Mouse (Mus musculus): Measurements from ENCODE around the gene Rbm14.

Rbm14 gene

DNA sequence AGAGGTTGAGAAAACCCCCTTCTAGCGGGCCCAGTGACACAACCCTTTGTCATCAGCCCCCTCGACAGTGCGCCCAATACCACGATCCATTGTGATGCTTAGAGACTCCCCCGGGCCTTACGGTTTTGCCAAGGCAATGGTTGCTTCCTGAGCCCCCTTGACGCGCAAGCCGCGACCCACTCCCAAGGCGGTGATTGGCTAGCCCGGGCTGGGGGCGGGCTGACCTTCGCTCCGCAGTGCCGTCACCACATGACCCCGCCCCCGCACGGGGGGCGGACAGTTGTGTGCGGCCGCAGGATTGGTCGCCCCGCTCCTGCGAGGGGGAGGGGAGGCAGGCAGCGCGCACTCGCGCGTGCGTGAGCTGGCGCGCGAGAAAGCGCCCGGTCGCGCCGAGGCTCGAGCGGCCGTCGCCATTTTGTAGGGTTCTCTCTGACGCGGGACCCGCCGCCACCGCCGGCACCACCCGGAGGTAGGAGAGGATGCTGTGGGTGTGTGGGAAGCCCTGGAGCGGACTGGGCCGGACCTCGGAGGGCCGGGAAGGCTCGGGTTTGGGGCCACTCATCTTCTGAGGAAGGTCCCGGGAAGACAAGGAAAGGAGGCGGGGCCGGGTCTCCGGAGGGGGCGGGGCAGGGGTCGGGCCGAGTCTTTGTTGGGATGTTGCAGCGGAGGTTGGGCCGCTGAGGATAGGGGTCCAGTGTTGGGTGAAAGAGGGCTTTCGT is 55.1 kb downstream of the Rbm14 start, which contains the start of gene Rbm4b:
Gene Rbm4b, plus strand, starts transcription at position 305 of the 719 bp plus-strand sequence.
- intact Hi-C loops (cut with DNase I) = no loop called here

DNA sequence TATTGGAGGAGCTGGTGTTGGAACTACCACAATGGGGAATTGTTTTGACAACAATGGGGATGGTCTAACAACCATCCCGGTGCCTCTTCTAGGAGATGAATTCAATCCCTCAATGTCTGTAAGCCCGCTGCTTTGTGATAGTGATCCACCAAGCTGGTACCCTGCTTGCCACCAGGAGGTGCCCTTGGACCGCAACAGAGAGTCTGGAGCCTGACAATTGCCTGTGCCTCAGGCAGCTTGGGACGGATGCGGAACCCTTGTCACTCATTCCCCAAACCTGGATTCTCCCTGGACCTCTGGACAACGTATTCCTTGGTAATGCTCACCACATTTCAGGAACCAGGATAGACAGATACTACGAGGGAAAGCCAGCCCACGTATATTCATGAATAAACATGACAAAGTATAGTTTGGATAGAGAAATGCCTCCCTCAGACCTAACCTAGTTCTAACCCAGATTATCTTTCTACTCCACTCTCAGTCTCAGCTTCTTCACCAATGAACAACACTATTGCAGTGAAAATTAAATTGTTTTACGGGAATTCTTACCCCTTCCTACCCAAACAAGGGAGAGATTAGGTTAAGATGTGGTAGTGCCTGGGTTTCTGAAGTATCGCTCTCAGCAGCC is 55.8 kb downstream of the Rbm14 start:
- intact Hi-C loops (cut with DNase I) = no loop called here

All from adrenal gland (tissue).